Comparison of ENCODE assay signal across 18 mouse cellular contexts in genomic region chr17:12684928-12685624, GRCm38 (mm10). TPM values are rescaled to one million over a fixed set of nuclear protein-coding genes. Genes with fewer than 3 reads are reported as not detected.
DNase-seq lines count a peak whose midpoint lies in the region; ATAC-seq lines count a peak whose summit lies in the region.
"Had no signal": no experiment of that assay in that cellular context is flagged by ENCODE, and none has a peak within 500 bp of the region (broad histone marks: within the 10 kb centered on the region; RNA-seq: fewer than 3 reads in every experiment).

No protein-coding gene starts in this region.

- ATAC-seq in frontal cortex, adult (ENCODE audit: low TSS enrichment): peak; percentile 68
- no peak for ATAC-seq in heart, embryonic 13.5 days (ENCODE audit: extremely low read depth, insufficient number of reproducible peaks, low FRiP score, low TSS enrichment)
- peak; percentile 9; the same call in 1 of the 2 replicates for ATAC-seq in intestine, embryonic 16.5 days
- ATAC-seq: forebrain, embryonic 15.5 days had no signal

- H3K9ac ChIP-seq in heart, embryonic 13.5 days: no peak overlapping the region
- H3K9ac ChIP-seq in intestine, embryonic 16.5 days (ENCODE audit: low read depth, low read length): no peak overlapping the region
- H3K9ac ChIP-seq: forebrain, embryonic 15.5 days; hindbrain, embryonic 15.5 days had no signal

- no peak for DNase-seq in frontal cortex, postnatal 25 days (ENCODE audit: low spot score in 2 of 2)
- DNase-seq in heart, postnatal 25 days (ENCODE audit: low spot score): no peak
- peak; percentile 11 to 33 for DNase-seq in left cerebral cortex, postnatal 36 days (ENCODE audit: low spot score in 2 of 2)
- no peak for DNase-seq in left cerebral cortex, postnatal 4 days
- DNase-seq: adrenal gland, postnatal 10 days; cerebellum, adult 11-12 months; gastrocnemius, postnatal 14 days; kidney, adult 18-20 months had no signal

- peak overlapping the region; percentile 45 for H3K27ac ChIP-seq in heart, embryonic 13.5 days (replicated peaks)
- no peak overlapping the region for H3K27ac ChIP-seq in intestine, embryonic 16.5 days (ENCODE audit: low read length)
- H3K27ac ChIP-seq: forebrain, embryonic 15.5 days; hindbrain, embryonic 15.5 days had no signal

- intact Hi-C loops in heart, postnatal 25 days (cut with DNase I): no loop called here
- intact Hi-C loops in left cerebral cortex, postnatal 36 days (cut with DNase I): no loop called here
- intact Hi-C loops in left cerebral cortex, postnatal 4 days (cut with DNase I): no loop called here

- WGBS in heart, embryonic 13.5 days: 73% methylated on average over 7 of the region's 7 CpGs
- WGBS in intestine, embryonic 16.5 days: 68% methylated on average over 7 of the region's 7 CpGs

- no peaks in the 10 kb centered on the region for H3K27me3 ChIP-seq in heart, embryonic 13.5 days (replicated peaks)
- H3K27me3 ChIP-seq in intestine, embryonic 16.5 days (replicated peaks; ENCODE audit: control insufficient read depth, insufficient read depth, low read length): no peaks in the 10 kb centered on the region
- H3K27me3 ChIP-seq: forebrain, embryonic 15.5 days; hindbrain, embryonic 15.5 days had no signal

- H3K4me2 ChIP-seq in heart, embryonic 13.5 days: no peak overlapping the region
- no peak overlapping the region for H3K4me2 ChIP-seq in intestine, embryonic 16.5 days (ENCODE audit: low read depth, low read length)
- H3K4me2 ChIP-seq: forebrain, embryonic 15.5 days; hindbrain, embryonic 15.5 days had no signal

- no peaks in the 10 kb centered on the region for H3K9me3 ChIP-seq in heart, embryonic 13.5 days
- no peaks in the 10 kb centered on the region for H3K9me3 ChIP-seq in intestine, embryonic 16.5 days (ENCODE audit: control insufficient read depth, low read length)
- H3K9me3 ChIP-seq: forebrain, embryonic 15.5 days; hindbrain, embryonic 15.5 days had no signal

- H3K36me3 ChIP-seq in heart, embryonic 13.5 days: peaks cover 99% of the 10 kb centered on the region
- peaks cover 10% of the 10 kb centered on the region for H3K36me3 ChIP-seq in intestine, embryonic 16.5 days (ENCODE audit: control insufficient read depth, insufficient read depth, low read length)

- peaks cover 48% of the 10 kb centered on the region for H3K4me1 ChIP-seq in heart, embryonic 13.5 days
- H3K4me1 ChIP-seq in intestine, embryonic 16.5 days (ENCODE audit: control insufficient read depth, insufficient read depth, low read length): peaks cover 8% of the 10 kb centered on the region; the same call in 1 of the 2 replicates
- H3K4me1 ChIP-seq: forebrain, embryonic 15.5 days; hindbrain, embryonic 15.5 days had no signal

- no peak overlapping the region for H3K4me3 ChIP-seq in heart, embryonic 13.5 days
- no peak overlapping the region for H3K4me3 ChIP-seq in intestine, embryonic 16.5 days (ENCODE audit: low read length)
- H3K4me3 ChIP-seq: forebrain, embryonic 15.5 days; hindbrain, embryonic 15.5 days had no signal

RNA-seq across cellular contexts. Expression of gene Slc22a1, which starts 9.4 kb away (rescaled TPM):
- 12.0 and 15.1 TPM in 2 replicates for polyA plus RNA-seq in heart, embryonic 13.5 days (2015; fragmentation: Nextera tagmentation; extraction: Ambion mirVana)
- 10 to 100 TPM; 11.3 to 12.8 TPM for total RNA-seq in heart, postnatal 25 days (2021)
- 1 to 10 TPM in 1 of 2 experiments, under 1 TPM in 1; 0.72 to 1.1 TPM for total RNA-seq in left cerebral cortex, postnatal 36 days (2021)
- total RNA-seq in left cerebral cortex, postnatal 4 days (2021): 1 to 10 TPM in 1 of 2 experiments, under 1 TPM in 1; 0.95 to 1.4 TPM
- 0.31 and 0.32 TPM in 2 replicates for polyA plus RNA-seq in intestine, embryonic 16.5 days (2015; fragmentation: Nextera tagmentation; extraction: Ambion mirVana)
- total RNA-seq: gastrocnemius, postnatal 14 days; MEL had no signal
- polyA plus RNA-seq: C2C12; embryonic facial prominence, embryonic 11.5 days; forebrain, embryonic 11.5 days; forebrain, embryonic 15.5 days; hindbrain, embryonic 11.5 days; hindbrain, embryonic 15.5 days had no signal

Comparison
In these comparisons a context has a peak if more than half of its experiments do, and no peak if none do; other contexts are left out.
1. DNase-seq: peak in left cerebral cortex, postnatal 36 days (2 of 2); none in frontal cortex, postnatal 25 days (0 of 2), heart, postnatal 25 days (single experiment) and left cerebral cortex, postnatal 4 days (single experiment).
2. RNA of gene Slc22a1, which starts 9.4 kb away (total RNA-seq): 11.3 to 12.8 TPM in heart, postnatal 25 days; 0.95 to 1.4 TPM in left cerebral cortex, postnatal 4 days and 0.72 to 1.1 TPM in left cerebral cortex, postnatal 36 days; every median in the first group is over 4 times any median in the second.